Mouse (Mus musculus): ENCODE results near the gene Shld1.

Gene Shld1

DNA sequence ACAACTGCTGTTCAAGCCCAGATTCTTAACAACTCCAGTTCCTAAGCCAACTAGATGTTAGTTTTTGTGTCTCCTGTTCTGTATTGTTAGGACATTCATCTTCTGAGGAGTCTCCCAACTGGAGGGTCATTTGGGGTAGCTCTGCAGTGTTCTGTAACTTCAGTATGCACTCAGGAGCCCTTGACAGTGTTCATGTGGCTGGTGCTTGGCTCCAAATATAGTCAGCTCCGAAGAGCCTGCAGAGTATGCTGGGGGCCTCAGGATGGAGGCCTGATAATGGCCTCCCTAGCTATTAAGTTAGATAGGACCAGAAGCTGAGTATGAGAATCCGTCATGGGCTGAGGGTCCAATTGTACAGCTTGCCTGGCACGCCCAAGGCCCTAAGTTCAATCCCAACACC lies 7.2 kb downstream of the Shld1 start:
- DNase-seq = no peak

DNA sequence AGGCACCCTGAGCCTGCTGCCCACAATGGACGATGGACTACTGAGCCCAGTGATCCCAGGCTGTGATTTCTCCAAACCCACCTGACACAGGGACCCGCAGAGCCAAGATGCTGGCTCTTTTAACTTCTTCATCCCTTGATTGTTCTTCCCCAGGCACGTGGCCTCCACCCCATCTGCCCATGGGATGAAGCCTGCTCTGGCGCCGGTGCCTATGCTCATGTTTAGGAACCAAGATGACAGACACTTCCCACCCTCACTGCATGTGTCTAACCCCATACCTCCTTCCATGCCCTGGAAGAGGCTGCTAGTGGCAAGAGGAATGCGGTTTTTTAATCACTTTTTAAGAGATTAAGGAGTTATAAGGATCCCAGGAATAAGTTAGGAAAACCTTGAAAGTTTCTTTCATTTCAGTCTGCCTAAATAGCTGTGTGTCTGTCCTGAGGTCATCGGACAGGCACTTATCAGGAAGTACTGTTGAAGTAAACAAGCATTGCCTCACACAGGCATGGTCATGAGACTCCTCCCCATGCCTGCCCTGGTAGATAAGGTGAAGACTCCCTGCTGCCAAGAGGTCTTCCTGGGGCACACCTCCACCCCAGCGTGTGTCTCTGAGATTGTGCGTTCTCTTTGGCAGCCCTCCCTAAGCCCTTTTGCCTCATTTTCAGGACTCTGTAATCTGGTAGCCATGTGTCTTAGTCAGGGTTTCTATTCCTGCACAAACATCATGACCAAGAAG lies 8.8 kb downstream of the Shld1 start:
- peak; percentile 46 for DNase-seq

GRCm38 (mm10) chr2:132696519-132696918 lies 9.8 kb downstream of the Shld1 start:
- DNase-seq = no peak

GRCm38 (mm10) chr2:132697256-132697655 lies 10.5 kb downstream of the Shld1 start:
- no peak for DNase-seq

- DNase-seq = no peak
Observed at GRCm38 (mm10) chr2:132697695-132698094, 11.0 kb downstream of the Shld1 start.

DNA sequence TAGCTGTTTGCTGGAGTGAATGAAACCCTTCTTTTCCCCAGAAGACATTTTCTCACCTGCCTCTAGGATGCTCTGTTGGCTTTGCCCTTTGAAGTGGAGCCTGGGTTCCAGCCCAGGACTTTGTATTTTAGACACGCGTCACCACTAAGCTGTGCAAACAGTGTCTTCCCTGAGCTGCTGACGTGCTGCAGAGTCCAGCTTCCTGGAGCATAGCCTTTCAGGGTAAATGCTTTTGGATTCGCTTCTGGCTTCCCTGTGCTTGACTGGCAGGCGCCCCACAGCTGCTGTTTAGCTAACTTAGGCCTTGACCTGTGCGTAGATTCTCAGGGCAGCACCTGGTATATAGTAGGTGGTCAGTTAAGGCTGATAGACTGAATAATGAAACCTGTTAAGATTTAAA lies 11.7 kb downstream of the Shld1 start:
- DNase-seq = no peak

- DNase-seq = no peak
Observed at GRCm38 (mm10) chr2:132700921-132701320, 14.2 kb downstream of the Shld1 start.

GRCm38 (mm10) chr2:132701451-132701886 lies 14.7 kb downstream of the Shld1 start:
- peak; percentile 82 for DNase-seq

- no peak for DNase-seq
Observed at GRCm38 (mm10) chr2:132705251-132705992, 18.7 kb downstream of the Shld1 start.

DNA sequence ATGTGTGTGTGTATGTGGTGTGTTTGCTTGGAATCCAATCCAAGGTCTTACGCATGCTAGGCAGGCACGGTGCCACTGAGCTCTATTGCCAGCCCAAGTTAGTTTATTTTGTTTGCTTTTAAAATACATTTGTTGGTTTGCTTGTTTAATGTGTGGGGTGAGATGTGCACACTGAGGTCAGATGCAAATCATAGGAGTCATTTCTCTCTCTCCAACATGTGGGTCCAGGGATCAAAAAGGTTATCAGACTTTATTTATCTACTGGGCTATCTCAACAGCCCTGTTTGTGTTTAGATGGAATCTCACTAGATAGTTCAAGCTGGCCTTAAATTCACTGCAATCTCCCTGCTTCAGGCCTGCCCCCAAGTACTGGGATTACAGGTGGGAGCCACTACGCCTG lies 19.6 kb downstream of the Shld1 start:
- DNase-seq = no peak

- no peak for DNase-seq
Observed at GRCm38 (mm10) chr2:132710488-132710887, 23.8 kb downstream of the Shld1 start.

DNA sequence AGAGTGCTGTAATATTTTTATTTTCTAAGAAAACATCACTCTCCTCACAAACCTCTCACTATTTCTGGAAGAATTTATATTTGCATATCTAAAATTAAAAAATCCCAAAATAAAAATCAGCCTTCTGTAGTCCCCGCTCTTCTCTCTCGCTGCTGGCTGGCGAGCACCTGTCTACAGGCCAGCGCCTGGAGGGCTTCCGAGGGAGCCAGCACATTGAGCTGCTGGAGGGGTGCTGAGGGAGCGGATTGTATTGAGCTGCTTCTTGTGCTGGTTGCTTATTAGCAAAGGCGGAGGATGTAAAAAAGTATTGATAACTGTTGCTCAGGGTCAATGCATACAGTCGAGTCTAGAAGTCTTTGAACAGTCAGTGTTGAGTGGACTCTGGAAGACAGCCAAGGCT lies 25.3 kb downstream of the Shld1 start:
- DNase-seq = no peak

- DNase-seq = no peak
Observed at GRCm38 (mm10) chr2:132714522-132714921, 27.8 kb downstream of the Shld1 start.

GRCm38 (mm10) chr2:132714946-132715345 lies 28.2 kb downstream of the Shld1 start:
- DNase-seq = no peak

DNA sequence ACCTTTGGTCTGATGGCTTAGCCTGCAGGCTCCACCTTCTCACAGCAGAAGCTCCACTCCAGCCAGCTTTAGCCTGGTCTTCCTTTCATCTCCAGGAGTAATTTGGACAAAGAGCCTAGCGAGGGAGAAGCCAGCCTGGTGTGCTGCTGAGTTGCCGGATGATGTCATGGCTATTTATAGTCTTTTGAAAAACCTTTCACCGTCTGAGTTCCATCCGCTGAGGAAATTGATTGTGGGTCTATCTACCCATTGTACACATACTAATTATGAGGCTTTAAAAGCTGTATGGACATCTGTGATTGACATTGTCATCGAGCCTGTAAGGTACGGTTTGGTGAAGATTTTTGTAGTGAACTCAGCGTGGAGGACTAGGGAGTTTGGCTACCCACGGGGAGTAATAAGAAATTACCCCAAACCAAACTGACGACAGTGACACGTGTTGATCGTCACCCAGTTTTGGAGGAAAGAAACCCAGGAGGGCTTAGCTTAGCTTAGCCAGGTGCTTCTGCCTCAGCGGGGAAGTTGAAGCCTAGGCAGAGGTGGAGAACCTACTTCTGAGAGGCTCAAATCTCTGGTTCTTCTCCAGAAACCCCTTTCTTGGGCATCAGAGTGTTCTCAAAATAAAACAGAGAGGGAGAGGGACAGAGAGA lies 28.8 kb downstream of the Shld1 start:
- DNase-seq = no peak

- peak; percentile 72 for DNase-seq
Observed at GRCm38 (mm10) chr2:132716154-132716553, 29.4 kb downstream of the Shld1 start.

DNA sequence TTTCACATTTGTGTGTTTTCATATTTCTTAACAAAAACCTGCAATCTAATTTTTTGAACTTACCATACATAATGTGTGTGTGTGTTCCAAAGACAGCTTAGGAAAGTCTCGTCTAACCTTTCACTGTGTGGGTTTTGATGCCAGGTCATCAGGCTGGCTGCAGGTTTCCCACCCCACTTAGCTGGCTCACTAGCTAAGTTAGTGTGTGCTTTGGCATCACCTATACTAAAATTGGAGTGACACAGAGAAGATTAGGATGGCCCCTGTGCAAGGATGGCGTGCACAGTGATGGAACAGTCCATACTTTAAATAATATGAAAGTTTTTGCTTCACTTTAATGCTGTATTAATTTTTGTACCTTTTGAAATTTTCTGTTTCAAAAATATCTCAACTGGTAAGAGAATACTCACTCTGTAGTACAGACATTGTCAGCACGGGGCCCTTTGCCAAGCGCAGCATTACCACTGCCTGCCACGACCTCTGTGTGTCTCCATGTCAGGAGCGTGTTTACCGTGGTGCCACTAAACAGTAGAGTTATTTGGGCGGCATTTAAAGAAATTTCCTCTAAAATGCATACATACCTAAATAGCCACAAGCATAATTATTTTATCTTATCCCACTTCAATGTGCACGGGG lies 30.3 kb downstream of the Shld1 start:
- DNase-seq = no peak

DNA sequence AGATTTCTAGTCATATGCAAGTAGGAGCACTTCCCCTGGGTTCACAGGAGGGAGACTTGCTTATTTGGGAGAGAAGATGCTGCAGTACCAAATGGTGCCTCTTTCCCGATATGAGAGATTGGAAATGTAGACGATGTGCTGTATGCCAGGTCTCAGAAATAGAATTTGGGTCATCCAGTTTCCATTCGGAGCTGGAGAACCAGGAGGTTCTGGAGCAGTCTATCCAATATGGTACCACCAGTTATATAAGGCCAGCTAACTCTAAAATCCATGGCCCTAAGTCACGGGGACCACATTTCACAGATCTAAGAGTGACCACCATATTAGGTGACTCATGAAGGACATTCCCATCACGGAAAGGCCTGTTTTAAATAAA lies 30.8 kb downstream of the Shld1 start:
- DNase-seq = no peak

DNA sequence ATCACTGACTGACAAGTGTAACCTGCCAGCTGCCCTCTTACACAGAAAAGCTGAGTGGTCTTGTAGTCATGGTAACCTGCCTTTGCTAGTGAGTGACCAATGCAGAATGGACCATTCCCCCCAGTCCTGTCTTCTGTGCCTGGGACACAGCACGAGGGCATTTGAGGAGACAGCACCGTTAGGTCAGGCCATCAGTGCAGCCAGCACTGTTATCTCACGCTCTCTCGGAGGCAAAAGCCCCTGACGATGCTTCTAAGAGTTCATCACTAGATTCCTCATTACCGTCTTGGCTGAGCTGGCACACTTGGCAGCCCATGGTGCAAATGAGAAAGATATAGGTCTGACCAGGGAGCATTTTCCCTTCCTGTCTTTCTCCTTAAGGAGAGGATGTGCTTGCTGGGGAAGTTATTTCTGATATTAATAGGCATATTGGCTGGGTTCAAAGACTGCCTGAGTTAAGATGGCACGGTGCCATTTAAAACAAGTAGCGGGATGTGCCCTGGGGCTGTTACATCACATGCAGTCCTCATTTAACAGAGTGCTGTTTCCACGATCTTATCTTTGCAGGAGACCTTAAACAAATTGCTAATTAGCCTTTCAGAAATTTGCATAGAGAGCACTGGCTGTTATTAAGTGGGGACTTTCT lies 34.3 kb downstream of the Shld1 start:
- DNase-seq = no peak

- no peak for DNase-seq
Observed at GRCm38 (mm10) chr2:132721844-132722243, 35.1 kb downstream of the Shld1 start.

- DNase-seq = no peak
Observed at GRCm38 (mm10) chr2:132723958-132724431, 37.3 kb downstream of the Shld1 start.

- no peak for DNase-seq
Observed at GRCm38 (mm10) chr2:132724561-132724960, 37.8 kb downstream of the Shld1 start.

All from lung, postnatal 14 days (tissue).